Mouse (Mus musculus) cerebellum, adult 2 months (tissue): Measurements from ENCODE around the gene Zfp367. TPM values are rescaled to one million over a fixed set of nuclear protein-coding genes. Genes with fewer than 3 reads are reported as not detected.

Experiments used
- DNase-seq, 2 experiments: peaks; one replicate each; pipeline ENCODE4 v3.0.0; 2021
- H3K27ac ChIP-seq: fragments of 200-500 bp; 2 replicates; pipeline ENCODE4 v1.5.1; 2012; ENCODE audit warnings: low read length, control low read depth, inconsistent platforms; ENCODE audit not compliant: insufficient read depth
- H3K27me3 ChIP-seq: fragments of 200-500 bp; 2 replicates; pipeline ENCODE4 v1.6.1; 2012; ENCODE audit warnings: inconsistent platforms, mild to moderate bottlenecking, low read length, moderate library complexity; ENCODE audit not compliant: control insufficient read depth, insufficient read depth
- H3K4me1 ChIP-seq: fragments of 200-500 bp; 2 replicates; pipeline ENCODE4 v1.6.1; 2011; ENCODE audit warnings: low read length; ENCODE audit not compliant: control insufficient read depth, insufficient read depth
- H3K4me3 ChIP-seq: fragments of 200-500 bp; replicated peaks from 2 replicates; pipeline ENCODE3; 2011; ENCODE audit warnings: mild to moderate bottlenecking, low read depth, low read length, control low read depth; ENCODE audit not compliant: insufficient read depth
- CTCF ChIP-seq: fragments of 200-500 bp; IDR thresholded peaks from 2 replicates; pipeline ENCODE4 v1.5.1; 2011; ENCODE audit warnings: low read depth, mild to moderate bottlenecking, control low read depth, low read length, moderate library complexity, borderline replicate concordance; ENCODE audit not compliant: insufficient read depth
- POLR2A ChIP-seq: fragments of 200-500 bp; IDR thresholded peaks from 2 replicates; pipeline ENCODE4 v1.6.1; 2011; ENCODE audit warnings: low read length, control low read depth, borderline replicate concordance; ENCODE audit not compliant: insufficient read depth
- WGBS: fragments of 180-500 bp; shearing (Covaris S2); methylation state at CpG from one replicate; pipeline ENCODE4 v1.1.7; 2018; 5-methylcytosine and 5-hydroxymethylcytosine counted together
- polyA plus RNA-seq: library from polyadenylated mRNA; depleted of rRNA; stranded (reverse); fragments of >200 nt; gene quantifications from 2 replicates; pipeline ENCODE4 v1.2.3, GENCODE M21; 2012; rRNA removed

Gene Zfp367
- polyA plus RNA-seq, 1 experiment, result 29.9 TPM

DNA sequence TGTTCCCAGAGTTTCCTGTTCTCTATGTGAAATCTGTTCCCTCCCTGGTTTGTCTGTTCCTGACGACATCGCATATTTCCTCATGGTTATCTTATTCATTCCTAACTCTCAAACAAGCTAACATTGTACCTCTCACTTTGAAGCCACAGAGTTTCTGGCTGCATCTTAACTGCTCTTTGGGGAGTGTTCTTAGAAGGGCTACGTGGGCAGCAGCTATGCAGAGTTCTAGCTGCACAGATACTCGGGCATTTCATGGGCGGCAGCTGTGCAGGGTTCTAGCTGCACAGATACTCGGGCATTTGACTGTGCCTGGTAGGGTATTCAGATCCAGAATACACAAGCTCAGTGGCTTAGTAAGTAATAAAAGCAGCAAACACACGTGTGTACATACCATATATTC, 64.9 kb downstream of the Zfp367 start:
- TF ChIP-seq POLR2A (no peak), CTCF (no peak)
- WGBS, result 83% methylated on average over 7 of the region's 7 CpGs
- H3K4me3 ChIP-seq, result no peak overlapping the region

DNA sequence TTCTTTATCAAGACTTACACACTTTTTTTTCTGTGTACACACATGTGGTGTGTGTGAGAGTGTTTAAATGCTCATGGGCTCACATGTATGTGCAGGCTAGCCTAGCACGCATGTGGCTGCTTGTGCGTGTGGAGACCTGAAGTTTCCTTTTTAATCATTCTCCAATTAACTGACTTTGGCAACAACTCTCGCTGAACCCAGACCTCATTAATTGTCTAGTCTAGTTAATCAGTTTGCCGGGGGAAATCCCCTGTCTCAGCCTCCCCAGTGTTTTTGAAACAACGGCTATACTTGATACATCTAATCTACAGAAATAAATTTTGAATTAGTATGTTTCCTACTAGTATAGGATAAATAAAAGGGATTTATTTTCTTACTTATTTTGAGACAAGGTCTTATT, 67.0 kb downstream of the Zfp367 start:
- Histone ChIP-seq H3K27me3 (no peaks in the 10 kb centered on the region), H3K4me3 (no peak overlapping the region), H3K4me1 (no peaks in the 10 kb centered on the region), H3K27ac (no peak overlapping the region)
- WGBS, result 88% methylated on average over 5 of the region's 5 CpGs
- DNase-seq, result no peak
- TF ChIP-seq POLR2A, result no peak
- TF ChIP-seq CTCF, result no peak

More for the DNA sequence above, 64.9 kb downstream of the Zfp367 start:
- no peak for DNase-seq
- Histone ChIP-seq H3K27ac (no peak overlapping the region), H3K4me1 (no peaks in the 10 kb centered on the region), H3K27me3 (no peaks in the 10 kb centered on the region)

DNA sequence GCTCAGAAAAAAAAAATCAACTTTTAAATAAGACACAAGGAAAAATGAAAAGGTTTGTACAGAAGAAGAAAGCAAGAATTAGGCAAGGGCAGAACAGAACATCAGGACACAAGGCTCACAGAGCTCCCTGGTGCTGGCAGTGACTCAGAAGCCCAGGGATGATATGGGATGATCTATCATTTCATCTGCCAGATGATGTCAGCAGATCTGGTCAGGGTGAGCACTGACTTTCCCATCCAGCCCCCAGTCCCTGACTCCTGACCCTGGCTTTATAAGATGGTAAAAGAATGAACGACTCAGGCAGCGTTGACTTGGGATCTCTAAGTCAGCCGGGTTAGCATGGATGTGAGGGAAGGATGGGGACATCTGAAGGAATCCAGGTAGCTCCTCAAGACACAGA, 69.7 kb downstream of the Zfp367 start:
- WGBS, result 88% methylated on average over 3 of the region's 3 CpGs

More for the DNA sequence above, 69.7 kb downstream of the Zfp367 start:
- no peak overlapping the region for H3K4me3 ChIP-seq
- H3K27ac ChIP-seq, result no peak overlapping the region
- H3K4me1 ChIP-seq, result no peaks in the 10 kb centered on the region
- TF ChIP-seq CTCF (no peak), POLR2A (no peak)
- DNase-seq, result no peak
- H3K27me3 ChIP-seq, result no peaks in the 10 kb centered on the region

Other genes with a start within 250 kb of the Zfp367 start
- gene Hsd17b3, start 64.0 kb downstream of the Zfp367 start, polyA plus RNA-seq, result not detected in 2 replicates
- 0.90 and 0.97 TPM in 2 replicates for gene Slc35d2, start 23.8 kb downstream of the Zfp367 start, polyA plus RNA-seq
- gene Habp4, start 8.6 kb upstream of the Zfp367 start, polyA plus RNA-seq, result 187 and 213 TPM in 2 replicates
- 15.3 and 17.0 TPM in 2 replicates for gene Cdc14b, start 122.1 kb upstream of the Zfp367 start, polyA plus RNA-seq
- gene Aaed1, start 159.5 kb upstream of the Zfp367 start, polyA plus RNA-seq, result 18.4 and 21.5 TPM in 2 replicates
- gene Ctsl, start 217.7 kb upstream of the Zfp367 start, polyA plus RNA-seq, result 150 and 164 TPM in 2 replicates